Mouse (Mus musculus): ENCODE data around the gene Gm10260. TPM values are rescaled to one million over a fixed set of nuclear protein-coding genes. Genes with fewer than 3 reads are reported as not detected.

The Gm10260 gene
- polyA plus RNA-seq, 1 experiment from 2014 or later: 5.2 TPM

DNA sequence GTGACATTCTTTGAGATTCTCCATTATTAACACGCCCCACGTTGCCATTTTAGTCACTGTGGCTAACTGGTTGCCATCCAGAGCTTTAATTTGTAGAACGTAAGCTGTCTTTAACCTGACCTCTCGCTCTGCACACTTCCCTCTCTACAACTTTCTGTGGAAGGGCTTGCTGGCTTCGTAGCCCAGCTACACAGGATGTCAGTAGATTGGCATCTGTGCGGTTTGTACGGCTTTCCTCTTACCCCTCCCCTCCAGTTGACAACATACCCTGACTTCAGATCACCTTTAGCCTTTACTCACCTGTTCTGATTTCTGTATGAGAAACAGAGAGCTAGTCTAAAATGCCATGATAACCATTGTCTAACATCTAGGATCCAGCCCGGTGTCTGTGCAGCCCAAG is 1.7 kb upstream of the Gm10260 start:
- Histone ChIP-seq H3K4me1 (ENCODE audit: control insufficient read depth, insufficient read depth, low read length) (peaks cover 8% of the 10 kb centered on the region; the same call in 1 of the 2 replicates), H3K4me3 (ENCODE audit: low read length) (no peak overlapping the region), H3K9me3 (ENCODE audit: control insufficient read depth, low read length) (no peaks in the 10 kb centered on the region), H3K9ac (ENCODE audit: low read depth, low read length) (no peak overlapping the region), H3K4me2 (ENCODE audit: low read depth, low read length) (no peak overlapping the region), H3K27ac (ENCODE audit: low read length) (no peak overlapping the region), H3K36me3 (ENCODE audit: control insufficient read depth, insufficient read depth, low read length) (no peaks in the 10 kb centered on the region), H3K27me3 (replicated peaks; ENCODE audit: control insufficient read depth, insufficient read depth, low read length) (no peaks in the 10 kb centered on the region)
- no peak for ATAC-seq
- WGBS: 91% methylated on average over 8 of the region's 8 CpGs

- Histone ChIP-seq H3K27me3 (replicated peaks; ENCODE audit: control insufficient read depth, insufficient read depth, low read length) (no peaks in the 10 kb centered on the region), H3K9ac (ENCODE audit: low read depth, low read length) (no peak overlapping the region), H3K4me3 (ENCODE audit: low read length) (no peak overlapping the region), H3K36me3 (ENCODE audit: control insufficient read depth, insufficient read depth, low read length) (no peaks in the 10 kb centered on the region), H3K9me3 (ENCODE audit: control insufficient read depth, low read length) (no peaks in the 10 kb centered on the region), H3K27ac (ENCODE audit: low read length) (no peak overlapping the region), H3K4me2 (ENCODE audit: low read depth, low read length) (no peak overlapping the region), H3K4me1 (ENCODE audit: control insufficient read depth, insufficient read depth, low read length) (no peaks in the 10 kb centered on the region)
- 64% methylated on average over 4 of the region's 4 CpGs for WGBS
- ATAC-seq: no peak; the same call in 1 of the 2 replicates
Measured at GRCm38 (mm10) chr13:97757033-97757432, 3.4 kb downstream of the Gm10260 start.

GRCm38 (mm10) chr13:97756091-97756490 is 4.3 kb downstream of the Gm10260 start:
- Histone ChIP-seq H3K9me3 (ENCODE audit: control insufficient read depth, low read length) (no peaks in the 10 kb centered on the region), H3K27me3 (replicated peaks; ENCODE audit: control insufficient read depth, insufficient read depth, low read length) (no peaks in the 10 kb centered on the region), H3K4me1 (ENCODE audit: control insufficient read depth, insufficient read depth, low read length) (no peaks in the 10 kb centered on the region), H3K9ac (ENCODE audit: low read depth, low read length) (no peak overlapping the region), H3K27ac (ENCODE audit: low read length) (no peak overlapping the region), H3K4me2 (ENCODE audit: low read depth, low read length) (no peak overlapping the region), H3K36me3 (ENCODE audit: control insufficient read depth, insufficient read depth, low read length) (no peaks in the 10 kb centered on the region), H3K4me3 (ENCODE audit: low read length) (no peak overlapping the region)
- no peak for ATAC-seq
- WGBS: 81% methylated on average over 6 of the region's 6 CpGs

GRCm38 (mm10) chr13:97750851-97751381 is 9.5 kb downstream of the Gm10260 start:
- no peak overlapping the region for H3K9ac ChIP-seq (ENCODE audit: low read depth, low read length)
- no peaks in the 10 kb centered on the region for H3K36me3 ChIP-seq (ENCODE audit: control insufficient read depth, insufficient read depth, low read length)
- H3K9me3 ChIP-seq (ENCODE audit: control insufficient read depth, low read length): no peaks in the 10 kb centered on the region
- H3K4me2 ChIP-seq (ENCODE audit: low read depth, low read length): no peak overlapping the region
- H3K4me1 ChIP-seq (ENCODE audit: control insufficient read depth, insufficient read depth, low read length): no peaks in the 10 kb centered on the region
- 55% methylated on average over 4 of the region's 4 CpGs for WGBS
- no peak for ATAC-seq
- H3K27ac ChIP-seq (ENCODE audit: low read length): no peak overlapping the region
- H3K27me3 ChIP-seq (replicated peaks; ENCODE audit: control insufficient read depth, insufficient read depth, low read length): no peaks in the 10 kb centered on the region
- no peak overlapping the region for H3K4me3 ChIP-seq (ENCODE audit: low read length)

DNA sequence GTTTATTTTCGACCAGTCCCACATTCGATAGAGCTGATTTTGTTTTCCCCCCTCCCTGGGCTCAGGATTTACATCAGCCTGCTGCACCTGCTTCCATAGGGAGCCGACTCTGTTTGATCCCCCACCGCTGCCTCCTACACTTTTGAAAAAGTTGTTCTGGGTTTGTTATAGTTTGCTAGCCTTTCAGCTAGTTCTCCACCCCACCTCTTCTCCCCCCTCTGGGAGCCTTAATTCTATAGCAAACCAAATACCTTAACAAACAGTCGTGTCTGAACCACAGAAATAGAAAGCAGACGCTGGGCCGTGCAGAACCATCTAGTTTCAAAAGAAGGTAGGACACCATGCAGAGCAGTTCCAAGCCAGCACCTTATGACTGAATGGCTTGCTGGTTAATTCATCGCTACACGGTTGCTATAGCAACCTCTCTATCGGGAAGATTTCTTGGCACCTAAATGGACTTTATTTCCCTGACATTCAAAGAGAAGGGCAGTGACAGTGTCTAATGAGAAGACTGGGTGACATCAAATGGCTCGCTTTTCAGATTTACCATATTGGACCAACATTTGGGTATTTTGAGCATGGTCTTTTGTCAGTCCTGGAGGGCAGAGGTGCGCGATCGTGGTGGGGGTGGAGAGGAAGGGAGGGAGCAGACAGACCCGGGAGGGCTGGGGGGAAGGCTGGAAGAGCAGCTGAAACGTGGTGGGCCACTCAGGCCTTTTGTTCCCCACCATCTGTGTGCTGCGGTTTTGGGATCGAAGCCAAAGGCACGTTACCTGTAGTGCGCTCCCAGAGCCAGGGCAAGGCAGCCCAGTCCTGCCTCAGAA is 13.2 kb downstream of the Gm10260 start:
- no peaks in the 10 kb centered on the region for H3K4me1 ChIP-seq (ENCODE audit: control insufficient read depth, insufficient read depth, low read length)
- H3K9ac ChIP-seq (ENCODE audit: low read depth, low read length): no peak overlapping the region
- no peaks in the 10 kb centered on the region for H3K9me3 ChIP-seq (ENCODE audit: control insufficient read depth, low read length)
- H3K36me3 ChIP-seq (ENCODE audit: control insufficient read depth, insufficient read depth, low read length): no peaks in the 10 kb centered on the region
- H3K27ac ChIP-seq (ENCODE audit: low read length): no peak overlapping the region
- H3K4me3 ChIP-seq (ENCODE audit: low read length): no peak overlapping the region
- WGBS: 50% methylated on average over 20 of the region's 20 CpGs
- no peaks in the 10 kb centered on the region for H3K27me3 ChIP-seq (replicated peaks; ENCODE audit: control insufficient read depth, insufficient read depth, low read length)
- no peak overlapping the region for H3K4me2 ChIP-seq (ENCODE audit: low read depth, low read length)
- ATAC-seq: no peak

GRCm38 (mm10) chr13:97744669-97745068 is 15.8 kb downstream of the Gm10260 start:
- Histone ChIP-seq H3K9ac (ENCODE audit: low read depth, low read length) (no peak overlapping the region), H3K36me3 (ENCODE audit: control insufficient read depth, insufficient read depth, low read length) (no peaks in the 10 kb centered on the region), H3K9me3 (ENCODE audit: control insufficient read depth, low read length) (no peaks in the 10 kb centered on the region), H3K4me3 (ENCODE audit: low read length) (no peak overlapping the region), H3K4me1 (ENCODE audit: control insufficient read depth, insufficient read depth, low read length) (no peaks in the 10 kb centered on the region), H3K27me3 (replicated peaks; ENCODE audit: control insufficient read depth, insufficient read depth, low read length) (no peaks in the 10 kb centered on the region), H3K27ac (ENCODE audit: low read length) (no peak overlapping the region), H3K4me2 (ENCODE audit: low read depth, low read length) (no peak overlapping the region)
- 86% methylated on average over 7 of the region's 7 CpGs for WGBS
- ATAC-seq: no peak

DNA sequence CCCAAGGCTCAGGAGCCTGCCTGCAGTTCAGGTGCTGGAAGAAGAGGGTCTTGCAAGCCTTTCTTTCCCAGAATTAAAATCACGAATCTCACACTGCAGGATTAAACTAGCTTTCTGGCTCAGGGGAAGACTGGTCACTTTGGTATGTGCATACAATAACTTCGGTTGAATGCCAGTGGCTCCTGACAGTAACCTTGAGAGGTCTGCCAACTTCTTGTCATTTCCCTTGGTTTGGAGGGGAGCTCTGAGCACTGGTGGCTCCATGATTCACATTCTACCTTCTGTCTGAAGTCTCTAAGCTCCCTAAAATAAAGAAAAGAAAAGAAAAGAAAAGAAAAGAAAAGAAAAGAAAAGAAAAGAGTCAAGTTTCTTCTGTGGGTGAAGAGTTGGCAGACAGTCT is 16.4 kb downstream of the Gm10260 start:
- no peaks in the 10 kb centered on the region for H3K36me3 ChIP-seq (ENCODE audit: control insufficient read depth, insufficient read depth, low read length)
- WGBS: 66% methylated on average over 2 of the region's 2 CpGs
- ATAC-seq: no peak

DNA sequence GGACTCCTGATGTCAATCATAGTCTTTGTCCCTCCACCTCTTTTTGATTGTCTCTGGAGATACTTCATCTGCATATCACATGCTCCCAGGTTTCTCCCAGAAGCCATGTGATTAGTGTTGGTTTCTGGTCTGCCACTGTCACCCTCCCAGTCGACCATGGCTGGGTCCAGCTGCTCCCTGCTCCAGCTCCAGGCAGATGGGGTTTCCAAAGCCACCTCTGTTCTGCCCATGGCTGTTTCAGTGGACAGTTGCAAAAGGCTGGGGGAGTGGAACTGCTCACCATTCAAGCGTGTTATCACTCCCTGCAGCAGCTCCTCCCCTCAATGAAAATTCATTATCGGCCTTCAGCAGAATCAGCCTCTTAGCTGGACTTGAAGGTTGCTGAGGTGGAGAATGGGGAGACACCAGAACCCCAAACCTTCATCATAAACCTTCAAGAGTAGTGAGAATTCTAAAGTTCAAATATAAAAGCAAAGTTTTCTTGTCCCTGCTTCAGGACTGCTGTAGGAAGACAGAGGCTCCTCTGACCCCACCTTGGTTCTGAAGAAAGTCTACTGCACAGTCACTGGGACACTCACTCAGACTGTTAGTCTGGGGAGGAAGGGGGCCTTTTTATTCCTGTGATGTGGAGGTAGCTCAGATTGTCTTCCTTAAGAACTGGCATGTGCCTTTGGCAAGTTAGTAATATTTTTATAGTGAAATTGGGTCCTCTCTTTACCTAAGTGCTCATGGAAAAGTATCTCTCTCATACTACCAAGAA is 17.0 kb downstream of the Gm10260 start:
- 0 out of 2 replicates have a peak, but pooled peaks have one; percentile 40 for ATAC-seq
- no peak overlapping the region for H3K9ac ChIP-seq (ENCODE audit: low read depth, low read length)
- 49% methylated on average over 3 of the region's 3 CpGs for WGBS
- no peaks in the 10 kb centered on the region for H3K9me3 ChIP-seq (ENCODE audit: control insufficient read depth, low read length)
- no peak overlapping the region for H3K4me2 ChIP-seq (ENCODE audit: low read depth, low read length)
- no peaks in the 10 kb centered on the region for H3K36me3 ChIP-seq (ENCODE audit: control insufficient read depth, insufficient read depth, low read length)
- no peaks in the 10 kb centered on the region for H3K4me1 ChIP-seq (ENCODE audit: control insufficient read depth, insufficient read depth, low read length)
- no peak overlapping the region for H3K4me3 ChIP-seq (ENCODE audit: low read length)
- H3K27ac ChIP-seq (ENCODE audit: low read length): no peak overlapping the region
- H3K27me3 ChIP-seq (replicated peaks; ENCODE audit: control insufficient read depth, insufficient read depth, low read length): no peaks in the 10 kb centered on the region

More for the DNA sequence above, 16.4 kb downstream of the Gm10260 start:
- H3K27ac ChIP-seq (ENCODE audit: low read length): no peak overlapping the region
- H3K27me3 ChIP-seq (replicated peaks; ENCODE audit: control insufficient read depth, insufficient read depth, low read length): no peaks in the 10 kb centered on the region
- no peaks in the 10 kb centered on the region for H3K4me1 ChIP-seq (ENCODE audit: control insufficient read depth, insufficient read depth, low read length)
- no peak overlapping the region for H3K4me3 ChIP-seq (ENCODE audit: low read length)
- no peak overlapping the region for H3K4me2 ChIP-seq (ENCODE audit: low read depth, low read length)
- H3K9me3 ChIP-seq (ENCODE audit: control insufficient read depth, low read length): no peaks in the 10 kb centered on the region
- H3K9ac ChIP-seq (ENCODE audit: low read depth, low read length): no peak overlapping the region

- Histone ChIP-seq H3K36me3 (ENCODE audit: control insufficient read depth, insufficient read depth, low read length) (no peaks in the 10 kb centered on the region), H3K9ac (ENCODE audit: low read depth, low read length) (no peak overlapping the region), H3K4me2 (ENCODE audit: low read depth, low read length) (no peak overlapping the region), H3K4me1 (ENCODE audit: control insufficient read depth, insufficient read depth, low read length) (no peaks in the 10 kb centered on the region), H3K4me3 (ENCODE audit: low read length) (no peak overlapping the region), H3K27me3 (replicated peaks; ENCODE audit: control insufficient read depth, insufficient read depth, low read length) (no peaks in the 10 kb centered on the region), H3K27ac (ENCODE audit: low read length) (no peak overlapping the region), H3K9me3 (ENCODE audit: control insufficient read depth, low read length) (no peaks in the 10 kb centered on the region)
- WGBS: 79% methylated on average over 6 of the region's 6 CpGs
- no peak for ATAC-seq
Measured at GRCm38 (mm10) chr13:97735931-97736330, 24.5 kb downstream of the Gm10260 start.
